Mouse (Mus musculus) neural tube, embryonic 12.5 days (tissue): Measurements from ENCODE around the gene Wdr61. TPM values are rescaled to one million over a fixed set of nuclear protein-coding genes. Genes with fewer than 3 reads are reported as not detected.

ENCODE experiments used
- ATAC-seq: fragments of 200-750 bp; cut with Nextera tagmentation; 2 replicates; pipeline ENCODE4 v1.8.0; 2017; ENCODE audit warnings: low read depth, mild to moderate bottlenecking, moderate TSS enrichment, moderate library complexity; ENCODE audit not compliant: low FRiP score
- H3K27ac ChIP-seq: fragments of 300-500 bp; sonication (generic); 2 replicates; pipeline ENCODE4 v1.5.1; 2016
- H3K27me3 ChIP-seq: fragments of 300-500 bp; sonication (generic); replicated peaks from 2 replicates; pipeline ENCODE4 v1.6.1; 2016; ENCODE audit warnings: mild to moderate bottlenecking
- H3K36me3 ChIP-seq: fragments of 300-500 bp; sonication (generic); 2 replicates; pipeline ENCODE4 v1.6.1; 2016; ENCODE audit warnings: mild to moderate bottlenecking
- H3K4me1 ChIP-seq: fragments of 300-500 bp; sonication (generic); 2 replicates; pipeline ENCODE4 v1.6.1; 2016
- H3K4me2 ChIP-seq: fragments of 300-500 bp; sonication (generic); replicated peaks from 2 replicates; pipeline ENCODE4 v1.6.1; 2016; ENCODE audit warnings: mild to moderate bottlenecking
- H3K4me3 ChIP-seq: fragments of 300-500 bp; sonication (generic); 2 replicates; pipeline ENCODE4 v1.5.1; 2016
- H3K9ac ChIP-seq: fragments of 300-500 bp; sonication (generic); 2 replicates; pipeline ENCODE4 v1.6.1; 2016; ENCODE audit warnings: mild to moderate bottlenecking
- H3K9me3 ChIP-seq: fragments of 300-500 bp; sonication (generic); 2 replicates; pipeline ENCODE4 v1.6.1; 2016; ENCODE audit warnings: mild to moderate bottlenecking
- WGBS: fragments of 180-500 bp; shearing (Covaris S2); methylation state at CpG from one replicate; pipeline ENCODE4 v1.1.7; 2016; 5-methylcytosine and 5-hydroxymethylcytosine counted together
- microRNA-seq: library from miRNA; unstranded; fragments of <30 nt; microRNA quantifications from one replicate; pipeline ENCODE4, GENCODE M21; 2017
- polyA plus RNA-seq: library from polyadenylated mRNA; unstranded; fragments of >200 nt; fragmentation: Nextera tagmentation; extraction: Ambion mirVana; gene quantifications from 2 replicates; pipeline ENCODE4 v1.2.1, GENCODE M21; 2016

Gene Wdr61
- polyA plus RNA-seq, 1 experiment from 2014 or later = 114 TPM

- no peak overlapping the region for H3K4me3 ChIP-seq
- no peak overlapping the region for H3K9ac ChIP-seq
- 94% methylated on average over 3 of the region's 3 CpGs for WGBS
- no peak overlapping the region for H3K27ac ChIP-seq
- no peak overlapping the region for H3K4me2 ChIP-seq
- no peak for ATAC-seq
- no peaks in the 10 kb centered on the region; the same call in 1 of the 2 replicates for H3K9me3 ChIP-seq
- H3K4me1 ChIP-seq = peaks cover 10% of the 10 kb centered on the region
- no peaks in the 10 kb centered on the region for H3K36me3 ChIP-seq
- no peaks in the 10 kb centered on the region for H3K27me3 ChIP-seq
Measured at GRCm38 (mm10) chr9:54666116-54666515, 68.2 kb downstream of the Wdr61 start.

Small RNAs within 50 kb of the gene (microRNA-seq; reads per million reads assigned to microRNA genes)
- not detected for gene Mir5710

Other genes starting within 250 kb of the Wdr61 start
- gene Dmxl2, start 232.9 kb downstream of the Wdr61 start, polyA plus RNA-seq = 28.5 and 29.7 TPM in 2 replicates
- not detected in 2 replicates for gene Sh2d7, start 195.5 kb downstream of the Wdr61 start, polyA plus RNA-seq
- gene Cib2, start 174.3 kb downstream of the Wdr61 start, polyA plus RNA-seq = 28.3 and 28.4 TPM in 2 replicates
- 104 and 111 TPM in 2 replicates for gene Idh3a, start 148.2 kb downstream of the Wdr61 start, polyA plus RNA-seq
- 9.4 and 10.1 TPM in 2 replicates for gene Acsbg1, start 72.6 kb downstream of the Wdr61 start, polyA plus RNA-seq
- gene Dnaja4, start 35.6 kb downstream of the Wdr61 start, polyA plus RNA-seq = 4.3 and 4.6 TPM in 2 replicates
- gene Crabp1, start 30.2 kb upstream of the Wdr61 start, polyA plus RNA-seq = 644 and 768 TPM in 2 replicates
- 59.6 and 64.5 TPM in 2 replicates for gene Ireb2, start 129.3 kb upstream of the Wdr61 start, polyA plus RNA-seq
- gene Hykk, start 182.8 kb upstream of the Wdr61 start, polyA plus RNA-seq = 4.1 and 4.4 TPM in 2 replicates
- 282 and 287 TPM in 2 replicates for gene Psma4, start 216.3 kb upstream of the Wdr61 start, polyA plus RNA-seq
- 0.87 and 0.92 TPM in 2 replicates for gene AY074887, start 216.5 kb upstream of the Wdr61 start, polyA plus RNA-seq
- 6.3 and 6.8 TPM in 2 replicates for gene Chrna5, start 246.4 kb upstream of the Wdr61 start, polyA plus RNA-seq